Mouse (Mus musculus): ENCODE results near the gene Ogfod3. TPM values are rescaled to one million over a fixed set of nuclear protein-coding genes. Genes with fewer than 3 reads are reported as not detected.
A peak's percentile ranks its signal among the peaks of the same experiment; 100 is the strongest.

Ogfod3 gene
- polyA plus RNA-seq, 1 experiment, result 12.0 TPM

GRCm38 (mm10) chr11:121219776-121220175 lies 15.3 kb upstream of the Ogfod3 start:
- Histone ChIP-seq H3K4me1 (ENCODE audit: control insufficient read depth, insufficient read depth, low read length) (peaks cover 17% of the 10 kb centered on the region), H3K27ac (ENCODE audit: insufficient read depth, low read length) (no peak overlapping the region), H3K27me3 (ENCODE audit: control insufficient read depth, insufficient read depth, low read length) (no peaks in the 10 kb centered on the region), H3K4me3 (replicated peaks; ENCODE audit: insufficient read depth, low read depth, low read length) (no peak overlapping the region)
- WGBS, result 87% methylated on average over 11 of the region's 11 CpGs
- TF ChIP-seq CTCF (IDR thresholded peaks at IDR 0.05; ENCODE audit: borderline replicate concordance, insufficient read depth, low read depth, low read length) (no peak), POLR2A (IDR thresholded peaks at IDR 0.05; ENCODE audit: borderline replicate concordance, insufficient read depth, low read length) (no peak)
- no peak for DNase-seq

- no peak overlapping the region for H3K4me3 ChIP-seq (replicated peaks; ENCODE audit: insufficient read depth, low read depth, low read length)
- 94% methylated on average over 3 of the region's 3 CpGs for WGBS
- H3K27me3 ChIP-seq (ENCODE audit: control insufficient read depth, insufficient read depth, low read length), result no peaks in the 10 kb centered on the region
- no peak overlapping the region for H3K27ac ChIP-seq (ENCODE audit: insufficient read depth, low read length)
- DNase-seq, result no peak
- TF ChIP-seq POLR2A (IDR thresholded peaks at IDR 0.05; ENCODE audit: borderline replicate concordance, insufficient read depth, low read length), result no peak
- no peak for TF ChIP-seq CTCF (IDR thresholded peaks at IDR 0.05; ENCODE audit: borderline replicate concordance, insufficient read depth, low read depth, low read length)
- peaks cover 13% of the 10 kb centered on the region for H3K4me1 ChIP-seq (ENCODE audit: control insufficient read depth, insufficient read depth, low read length)
These were observed 12.3 kb upstream of the Ogfod3 start for GRCm38 (mm10) chr11:121216831-121217230.

GRCm38 (mm10) chr11:121203859-121204160 lies 701 bp downstream of the Ogfod3 start:
- WGBS, result 1% methylated on average over 5 of the region's 5 CpGs
- TF ChIP-seq CTCF (IDR thresholded peaks at IDR 0.05; ENCODE audit: borderline replicate concordance, insufficient read depth, low read depth, low read length), result no peak
- TF ChIP-seq POLR2A (IDR thresholded peaks at IDR 0.05; ENCODE audit: borderline replicate concordance, insufficient read depth, low read length), result no peak
- DNase-seq, result no peak
- no peaks in the 10 kb centered on the region for H3K27me3 ChIP-seq (ENCODE audit: control insufficient read depth, insufficient read depth, low read length)
- H3K4me3 ChIP-seq (replicated peaks; ENCODE audit: insufficient read depth, low read depth, low read length), result peak overlapping the region; percentile 70
- no peak overlapping the region for H3K27ac ChIP-seq (ENCODE audit: insufficient read depth, low read length)
- H3K4me1 ChIP-seq (ENCODE audit: control insufficient read depth, insufficient read depth, low read length), result peaks cover 3% of the 10 kb centered on the region

GRCm38 (mm10) chr11:121201436-121202198 lies 2.9 kb downstream of the Ogfod3 start:
- no peak overlapping the region for H3K27ac ChIP-seq (ENCODE audit: insufficient read depth, low read length)
- H3K4me1 ChIP-seq (ENCODE audit: control insufficient read depth, insufficient read depth, low read length), result peaks cover 3% of the 10 kb centered on the region
- no peak for DNase-seq
- WGBS, result 37% methylated on average over 11 of the region's 11 CpGs
- H3K27me3 ChIP-seq (ENCODE audit: control insufficient read depth, insufficient read depth, low read length), result no peaks in the 10 kb centered on the region
- no peak overlapping the region for H3K4me3 ChIP-seq (replicated peaks; ENCODE audit: insufficient read depth, low read depth, low read length)
- TF ChIP-seq CTCF (IDR thresholded peaks at IDR 0.05; ENCODE audit: borderline replicate concordance, insufficient read depth, low read depth, low read length) (peak; percentile 56), POLR2A (IDR thresholded peaks at IDR 0.05; ENCODE audit: borderline replicate concordance, insufficient read depth, low read length) (no peak)

GRCm38 (mm10) chr11:121200781-121201180 lies 3.7 kb downstream of the Ogfod3 start:
- H3K27me3 ChIP-seq (ENCODE audit: control insufficient read depth, insufficient read depth, low read length), result no peaks in the 10 kb centered on the region
- TF ChIP-seq CTCF (IDR thresholded peaks at IDR 0.05; ENCODE audit: borderline replicate concordance, insufficient read depth, low read depth, low read length) (no peak), POLR2A (IDR thresholded peaks at IDR 0.05; ENCODE audit: borderline replicate concordance, insufficient read depth, low read length) (no peak)
- WGBS, result 93% methylated on average over 6 of the region's 6 CpGs

GRCm38 (mm10) chr11:121199851-121200250 lies 4.7 kb downstream of the Ogfod3 start:
- peaks cover 3% of the 10 kb centered on the region for H3K4me1 ChIP-seq (ENCODE audit: control insufficient read depth, insufficient read depth, low read length)
- no peaks in the 10 kb centered on the region for H3K27me3 ChIP-seq (ENCODE audit: control insufficient read depth, insufficient read depth, low read length)
- 69% methylated on average over 4 of the region's 4 CpGs for WGBS
- H3K4me3 ChIP-seq (replicated peaks; ENCODE audit: insufficient read depth, low read depth, low read length), result no peak overlapping the region
- no peak overlapping the region for H3K27ac ChIP-seq (ENCODE audit: insufficient read depth, low read length)
- TF ChIP-seq CTCF (IDR thresholded peaks at IDR 0.05; ENCODE audit: borderline replicate concordance, insufficient read depth, low read depth, low read length) (no peak), POLR2A (IDR thresholded peaks at IDR 0.05; ENCODE audit: borderline replicate concordance, insufficient read depth, low read length) (no peak)
- no peak for DNase-seq

More at GRCm38 (mm10) chr11:121200781-121201180, 3.7 kb downstream of the Ogfod3 start:
- peaks cover 3% of the 10 kb centered on the region for H3K4me1 ChIP-seq (ENCODE audit: control insufficient read depth, insufficient read depth, low read length)
- H3K27ac ChIP-seq (ENCODE audit: insufficient read depth, low read length), result no peak overlapping the region
- H3K4me3 ChIP-seq (replicated peaks; ENCODE audit: insufficient read depth, low read depth, low read length), result no peak overlapping the region
- no peak for DNase-seq

- 58% methylated on average over 2 of the region's 2 CpGs for WGBS
- no peak for TF ChIP-seq POLR2A (IDR thresholded peaks at IDR 0.05; ENCODE audit: borderline replicate concordance, insufficient read depth, low read length)
- TF ChIP-seq CTCF (IDR thresholded peaks at IDR 0.05; ENCODE audit: borderline replicate concordance, insufficient read depth, low read depth, low read length), result no peak
- Histone ChIP-seq H3K27ac (ENCODE audit: insufficient read depth, low read length) (no peak overlapping the region), H3K4me1 (ENCODE audit: control insufficient read depth, insufficient read depth, low read length) (peaks cover 3% of the 10 kb centered on the region), H3K4me3 (replicated peaks; ENCODE audit: insufficient read depth, low read depth, low read length) (no peak overlapping the region), H3K27me3 (ENCODE audit: control insufficient read depth, insufficient read depth, low read length) (no peaks in the 10 kb centered on the region)
- DNase-seq, result no peak
These were observed 5.9 kb downstream of the Ogfod3 start for GRCm38 (mm10) chr11:121198622-121199021.

- H3K27ac ChIP-seq (ENCODE audit: insufficient read depth, low read length), result no peak overlapping the region
- 61% methylated on average over 3 of the region's 3 CpGs for WGBS
- H3K4me3 ChIP-seq (replicated peaks; ENCODE audit: insufficient read depth, low read depth, low read length), result no peak overlapping the region
- H3K27me3 ChIP-seq (ENCODE audit: control insufficient read depth, insufficient read depth, low read length), result no peaks in the 10 kb centered on the region
- no peak for DNase-seq
- TF ChIP-seq POLR2A (IDR thresholded peaks at IDR 0.05; ENCODE audit: borderline replicate concordance, insufficient read depth, low read length) (no peak), CTCF (IDR thresholded peaks at IDR 0.05; ENCODE audit: borderline replicate concordance, insufficient read depth, low read depth, low read length) (no peak)
- H3K4me1 ChIP-seq (ENCODE audit: control insufficient read depth, insufficient read depth, low read length), result peaks cover 8% of the 10 kb centered on the region; the same call in 1 of the 2 replicates
These were observed 11.1 kb downstream of the Ogfod3 start for GRCm38 (mm10) chr11:121193415-121193814.

Measured in cerebellum, adult 2 months (tissue).